Mouse (Mus musculus) liver, embryonic 11.5 days (tissue): ENCODE measurements around the gene Chgb. TPM values are rescaled to one million over a fixed set of nuclear protein-coding genes. Genes with fewer than 3 reads are reported as not detected.

Experiments
- ATAC-seq: fragments of 200-750 bp; cut with Nextera tagmentation; replicated peaks from 2 replicates; pipeline ENCODE4 v1.8.0; 2017; ENCODE audit warnings: moderate number of reproducible peaks, mild to moderate bottlenecking, moderate TSS enrichment, moderate library complexity; ENCODE audit not compliant: low FRiP score
- DNase-seq: peaks from one replicate; pipeline ENCODE4 v3.0.0-alpha.2; 2017; ENCODE audit warnings: low spot score
- H3K27ac ChIP-seq: fragments of 300-500 bp; sonication (generic); 2 replicates; pipeline ENCODE4 v1.5.1; 2014; ENCODE audit warnings: mild to moderate bottlenecking, low read depth, low read length, control low read depth
- H3K27me3 ChIP-seq: fragments of 300-500 bp; sonication (generic); replicated peaks from 2 replicates; pipeline ENCODE4 v1.6.1; 2014; ENCODE audit warnings: low read length, mixed read lengths; ENCODE audit not compliant: control insufficient read depth, insufficient read depth
- H3K36me3 ChIP-seq: fragments of 300-500 bp; sonication (generic); 2 replicates; pipeline ENCODE4 v1.6.1; 2014; ENCODE audit warnings: mild to moderate bottlenecking, low read length, moderate library complexity, mixed read lengths; ENCODE audit not compliant: control insufficient read depth, insufficient read depth
- H3K4me1 ChIP-seq: fragments of 300-500 bp; sonication (generic); replicated peaks from 2 replicates; pipeline ENCODE4 v1.6.1; 2014; ENCODE audit warnings: low read length, mixed read lengths; ENCODE audit not compliant: control insufficient read depth, insufficient read depth
- H3K4me2 ChIP-seq: fragments of 300-500 bp; sonication (generic); 2 replicates; pipeline ENCODE4 v1.6.1; 2014; ENCODE audit warnings: mild to moderate bottlenecking, control low read depth, moderate library complexity
- H3K4me3 ChIP-seq: fragments of 300-500 bp; sonication (generic); 2 replicates; pipeline ENCODE4 v1.5.1; 2014; ENCODE audit warnings: low read depth, low read length, control low read depth
- H3K9ac ChIP-seq: fragments of 300-500 bp; sonication (generic); 2 replicates; pipeline ENCODE4 v1.6.1; 2014; ENCODE audit warnings: low read depth, low read length, control low read depth
- H3K9me3 ChIP-seq: fragments of 300-500 bp; sonication (generic); 2 replicates; pipeline ENCODE4 v1.6.1; 2016; ENCODE audit warnings: low read length, inconsistent platforms, mixed read lengths; ENCODE audit not compliant: control insufficient read depth
- WGBS: fragments of 180-500 bp; shearing (Covaris S2); extraction: QIAGEN DNeasy Blood & Tissue Kit; methylation state at CpG from one replicate; pipeline ENCODE4 v1.1.7; 2014; 5-methylcytosine and 5-hydroxymethylcytosine counted together
- polyA plus RNA-seq: library from polyadenylated mRNA; unstranded; fragments of >200 nt; fragmentation: Nextera tagmentation; extraction: Ambion mirVana; gene quantifications from 2 replicates; pipeline ENCODE4 v1.2.1, GENCODE M21; 2014

The Chgb gene
- polyA plus RNA-seq, 1 experiment from 2014 or later = 0.10 TPM

GRCm38 (mm10) chr2:132751141-132752066, 29.7 kb upstream of the Chgb start:
- Histone ChIP-seq H3K4me2 (no peak overlapping the region), H3K36me3 (no peaks in the 10 kb centered on the region), H3K9ac (no peak overlapping the region), H3K4me3 (no peak overlapping the region), H3K4me1 (no peaks in the 10 kb centered on the region), H3K9me3 (no peaks in the 10 kb centered on the region), H3K27me3 (no peaks in the 10 kb centered on the region), H3K27ac (no peak overlapping the region)
- ATAC-seq (no peak), DNase-seq (no peak)
- 72% methylated on average over 15 of the region's 15 CpGs for WGBS

DNA sequence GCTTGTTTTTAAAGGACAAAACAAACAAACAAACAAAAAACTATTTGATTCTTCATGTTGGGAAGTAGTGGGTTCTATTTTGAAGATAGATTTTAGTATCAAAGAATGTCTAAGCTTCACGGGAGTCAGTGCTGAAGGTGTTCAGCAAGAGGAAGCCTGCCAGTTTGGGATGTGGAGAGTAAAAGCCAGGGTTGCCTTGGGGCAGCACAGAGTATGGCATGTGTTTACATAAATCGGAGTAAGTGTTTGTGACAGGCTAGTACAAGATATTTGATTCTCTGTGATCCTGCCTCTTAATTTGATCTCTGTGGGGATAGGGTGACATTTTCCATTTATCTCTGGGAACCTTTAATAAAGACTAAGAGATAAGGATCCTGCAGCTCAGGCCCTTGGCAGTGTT, 28.7 kb upstream of the Chgb start:
- H3K9me3 ChIP-seq = no peaks in the 10 kb centered on the region
- no peak for ATAC-seq

GRCm38 (mm10) chr2:132753137-132753536, 27.9 kb upstream of the Chgb start:
- H3K9me3 ChIP-seq = no peaks in the 10 kb centered on the region
- H3K27ac ChIP-seq = no peak overlapping the region
- no peaks in the 10 kb centered on the region for H3K36me3 ChIP-seq
- no peak for ATAC-seq
- 62% methylated on average over 3 of the region's 3 CpGs for WGBS
- no peak overlapping the region for H3K4me2 ChIP-seq
- no peaks in the 10 kb centered on the region for H3K27me3 ChIP-seq
- H3K4me1 ChIP-seq = no peaks in the 10 kb centered on the region
- no peak overlapping the region for H3K4me3 ChIP-seq
- no peak for DNase-seq
- no peak overlapping the region for H3K9ac ChIP-seq

More for the DNA sequence above, 28.7 kb upstream of the Chgb start:
- no peaks in the 10 kb centered on the region for H3K4me1 ChIP-seq
- H3K9ac ChIP-seq = no peak overlapping the region
- no peak for DNase-seq
- H3K27ac ChIP-seq = no peak overlapping the region
- no peaks in the 10 kb centered on the region for H3K36me3 ChIP-seq
- no peaks in the 10 kb centered on the region for H3K27me3 ChIP-seq
- no peak overlapping the region for H3K4me2 ChIP-seq
- WGBS = 51% methylated on average over 2 of the region's 2 CpGs
- H3K4me3 ChIP-seq = no peak overlapping the region

- H3K9me3 ChIP-seq = no peaks in the 10 kb centered on the region
- 69% methylated on average over 5 of the region's 5 CpGs for WGBS
These were observed 23.2 kb upstream of the Chgb start for GRCm38 (mm10) chr2:132757911-132758310.

GRCm38 (mm10) chr2:132770822-132771221, 10.3 kb upstream of the Chgb start:
- Histone ChIP-seq H3K36me3 (no peaks in the 10 kb centered on the region), H3K4me1 (no peaks in the 10 kb centered on the region), H3K9me3 (no peaks in the 10 kb centered on the region), H3K27ac (no peak overlapping the region), H3K9ac (no peak overlapping the region), H3K4me3 (no peak overlapping the region), H3K27me3 (no peaks in the 10 kb centered on the region), H3K4me2 (no peak overlapping the region)
- DNase-seq = no peak
- 44% methylated on average over 1 of the region's 1 CpGs for WGBS
- ATAC-seq = no peak

More at GRCm38 (mm10) chr2:132757911-132758310, 23.2 kb upstream of the Chgb start:
- no peaks in the 10 kb centered on the region for H3K27me3 ChIP-seq
- H3K4me2 ChIP-seq = no peak overlapping the region
- H3K4me1 ChIP-seq = no peaks in the 10 kb centered on the region
- H3K36me3 ChIP-seq = no peaks in the 10 kb centered on the region
- ATAC-seq (no peak), DNase-seq (no peak)
- H3K27ac ChIP-seq = no peak overlapping the region
- H3K4me3 ChIP-seq = no peak overlapping the region
- H3K9ac ChIP-seq = no peak overlapping the region

DNA sequence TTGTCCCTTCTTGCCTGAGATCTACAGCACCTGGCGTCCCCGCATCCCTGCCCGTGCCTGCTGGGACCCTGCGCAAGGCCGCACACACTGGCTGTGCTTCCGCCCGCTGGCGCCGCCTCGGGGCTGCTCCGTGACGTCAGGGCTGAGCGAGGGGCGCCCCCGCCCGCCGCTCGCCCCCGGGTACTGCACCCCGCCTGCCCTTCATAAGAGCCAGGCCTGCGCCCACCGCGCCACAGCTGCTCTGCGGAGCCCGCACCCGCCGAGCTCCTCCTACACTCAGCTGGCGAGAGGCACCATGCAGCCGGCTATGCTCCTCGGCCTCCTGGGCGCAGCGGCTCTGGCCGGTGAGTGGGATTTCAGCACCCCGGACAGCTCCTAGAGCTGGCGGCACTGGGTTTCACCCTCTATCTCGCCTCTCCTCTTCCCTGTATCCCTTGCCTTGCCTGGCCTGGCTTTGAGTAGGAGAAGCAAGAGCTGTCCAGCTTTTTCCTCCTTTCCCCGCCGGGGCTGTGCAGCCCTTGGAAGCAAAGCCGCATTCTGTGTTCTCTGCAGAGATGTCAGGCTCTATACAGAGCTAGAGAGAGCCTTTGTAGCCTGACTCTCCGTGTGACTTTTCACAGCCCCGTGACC, 476 bp downstream of the Chgb start:
- Histone ChIP-seq H3K4me1 (0 out of 2 replicates have a peak, but pooled peaks cover 3% of the 10 kb centered on the region), H3K27ac (no peak overlapping the region), H3K36me3 (no peaks in the 10 kb centered on the region), H3K4me3 (peak overlapping the region; percentile 37), H3K4me2 (peak overlapping the region; percentile 76), H3K9ac (no peak overlapping the region), H3K27me3 (peaks cover 7% of the 10 kb centered on the region), H3K9me3 (no peaks in the 10 kb centered on the region)
- WGBS = under 1% methylated on average over 40 of the region's 41 CpGs
- ATAC-seq (peak; percentile 94), DNase-seq (peak; percentile 93)

DNA sequence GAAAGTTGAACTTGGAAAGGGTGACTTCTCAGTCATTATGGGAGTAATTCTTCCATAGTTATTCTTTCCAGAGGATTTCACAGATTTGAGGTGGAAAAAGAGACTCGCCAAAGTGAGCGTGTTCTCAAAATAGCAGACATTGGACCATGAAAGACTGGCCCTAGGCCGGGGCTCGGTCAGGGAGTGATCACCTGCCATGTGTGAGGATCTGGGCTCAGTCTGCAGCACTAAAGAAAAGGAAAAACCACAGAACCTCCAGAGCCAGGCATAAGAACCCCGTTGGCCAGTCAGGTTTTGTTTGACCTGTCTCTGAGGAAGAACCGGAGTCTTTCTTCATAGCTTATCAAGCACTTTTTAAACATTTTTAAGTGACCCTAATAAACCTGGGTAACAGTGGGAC, 3.0 kb downstream of the Chgb start:
- DNase-seq (no peak), ATAC-seq (no peak)
- WGBS = 71% methylated on average over 6 of the region's 6 CpGs

GRCm38 (mm10) chr2:132793441-132794203, 12.5 kb downstream of the Chgb start:
- H3K27me3 ChIP-seq = no peaks in the 10 kb centered on the region
- H3K4me1 ChIP-seq = no peaks in the 10 kb centered on the region
- H3K4me3 ChIP-seq = no peak overlapping the region
- DNase-seq (no peak), ATAC-seq (no peak)
- H3K27ac ChIP-seq = no peak overlapping the region
- 76% methylated on average over 19 of the region's 19 CpGs for WGBS
- no peaks in the 10 kb centered on the region for H3K36me3 ChIP-seq
- H3K4me2 ChIP-seq = no peak overlapping the region
- no peaks in the 10 kb centered on the region for H3K9me3 ChIP-seq
- H3K9ac ChIP-seq = no peak overlapping the region

More for the DNA sequence above, 3.0 kb downstream of the Chgb start:
- Histone ChIP-seq H3K4me2 (no peak overlapping the region), H3K4me1 (0 out of 2 replicates have a peak, but pooled peaks cover 3% of the 10 kb centered on the region), H3K27me3 (peaks cover 7% of the 10 kb centered on the region), H3K4me3 (no peak overlapping the region), H3K9ac (no peak overlapping the region), H3K27ac (no peak overlapping the region), H3K9me3 (no peaks in the 10 kb centered on the region), H3K36me3 (no peaks in the 10 kb centered on the region)
